Mouse (Mus musculus): ENCODE results near the gene Tmem87a.

DNA sequence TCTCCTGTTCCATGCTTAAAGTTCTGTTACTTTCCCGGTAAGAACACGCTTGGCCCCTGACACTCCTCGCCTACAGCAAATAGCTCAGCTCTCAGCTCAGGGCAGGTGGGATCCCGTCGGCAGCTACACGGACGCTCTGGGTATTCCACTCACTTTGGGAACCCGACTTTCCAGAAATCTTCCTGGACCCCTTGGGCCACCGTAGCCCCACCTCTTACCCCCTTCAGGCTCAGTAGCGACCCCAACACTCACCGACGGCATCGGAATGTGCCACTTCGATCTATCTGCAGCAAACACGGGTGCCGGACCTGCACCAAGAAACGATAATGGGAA lies 294 bp downstream of the Tmem87a start, which contains the start of gene Ganc:
- TF ChIP-seq CTCF (IDR thresholded peaks at IDR 0.05; ENCODE audit: low read depth, low read length): no peak
- TF ChIP-seq GATA1 (IDR thresholded peaks at IDR 0.05; ENCODE audit: borderline replicate concordance, low read length): no peak
- TF ChIP-seq TAL1 (conservative IDR thresholded peaks at IDR 0.05; ENCODE audit: low read depth, low read length): no peak
- TF ChIP-seq GATA2 (IDR thresholded peaks at IDR 0.05; ENCODE audit: borderline replicate concordance, low read depth, low read length): no peak
- TF ChIP-seq POLR2AphosphoS5 (IDR thresholded peaks at IDR 0.05; ENCODE audit: insufficient replicate concordance, low read depth, low read length): no peak

Measured in G1E (cell line).